Mouse (Mus musculus) heart, postnatal 0 days (tissue): ENCODE measurements at regions not wholly inside any gene's neighbourhood (a gene's known extent, or its start where the extent isn't known, plus 50 kb on each side); places are given as distances from the start of the nearest gene placed in this dataset.

Experiments used
- ATAC-seq: fragments of 200-750 bp; cut with Nextera tagmentation; 2 replicates; pipeline ENCODE4 v1.8.0; 2017; ENCODE audit warnings: low read depth, moderate number of reproducible peaks, moderate library complexity; ENCODE audit not compliant: insufficient read depth
- DNase-seq: peaks from one replicate; pipeline ENCODE4 v3.0.0-alpha.2; 2016; ENCODE audit warnings: low spot score
- H3K27ac ChIP-seq: fragments of 300-500 bp; sonication (generic); 2 replicates; pipeline ENCODE4 v1.5.1; 2014; ENCODE audit warnings: low read depth, mild to moderate bottlenecking
- H3K27me3 ChIP-seq: fragments of 300-500 bp; sonication (generic); 2 replicates; pipeline ENCODE4 v1.6.1; 2014; ENCODE audit warnings: low read length, mixed read lengths; ENCODE audit not compliant: control insufficient read depth, insufficient read depth
- H3K36me3 ChIP-seq: fragments of 300-500 bp; sonication (generic); replicated peaks from 2 replicates; pipeline ENCODE4 v1.6.1; 2014; ENCODE audit warnings: low read length, mixed read lengths; ENCODE audit not compliant: control insufficient read depth, insufficient read depth
- H3K4me1 ChIP-seq: fragments of 300-500 bp; sonication (generic); 2 replicates; pipeline ENCODE4 v1.6.1; 2014; ENCODE audit warnings: antibody characterized with exemption; ENCODE audit not compliant: control insufficient read depth, insufficient read depth
- H3K4me2 ChIP-seq: fragments of 300-500 bp; sonication (generic); 2 replicates; pipeline ENCODE4 v1.6.1; 2014; ENCODE audit warnings: low read depth, mild to moderate bottlenecking, low read length, moderate library complexity
- H3K4me3 ChIP-seq: fragments of 300-500 bp; sonication (generic); 2 replicates; pipeline ENCODE4 v1.5.1; 2014; ENCODE audit warnings: low read depth, low read length
- H3K9ac ChIP-seq: fragments of 300-500 bp; sonication (generic); replicated peaks from 2 replicates; pipeline ENCODE4 v1.6.1; 2014; ENCODE audit warnings: low read depth, low read length, mixed read lengths
- H3K9me3 ChIP-seq: fragments of 300-500 bp; sonication (generic); replicated peaks from 2 replicates; pipeline ENCODE4 v1.6.1; 2016; ENCODE audit warnings: low read length; ENCODE audit not compliant: control insufficient read depth
- CTCF ChIP-seq: IDR thresholded peaks from 2 replicates; pipeline ENCODE4 v1.5.1; 2016; ENCODE audit warnings: antibody characterized with exemption, control low read depth, low read depth
- EP300 ChIP-seq: IDR thresholded peaks from 2 replicates; pipeline ENCODE4 v1.6.1; 2016; ENCODE audit warnings: antibody characterized with exemption, low read depth
- WGBS: fragments of 180-500 bp; shearing (Covaris S2); extraction: QIAGEN DNeasy Blood & Tissue Kit; methylation state at CpG from one replicate; pipeline ENCODE4 v1.1.7; 2014; 5-methylcytosine and 5-hydroxymethylcytosine counted together

GRCm38 (mm10) chr6:112207229-112207628, 66.3 kb upstream of the Lmcd1 start:
- no peak for ATAC-seq
- WGBS, result 16% methylated on average over 5 of the region's 5 CpGs
- TF ChIP-seq CTCF (peak; percentile 94), EP300 (no peak)

GRCm38 (mm10) chr6:112210238-112210950, 63.2 kb upstream of the Lmcd1 start:
- Histone ChIP-seq H3K4me2 (no peak overlapping the region), H3K9ac (no peak overlapping the region)
- TF ChIP-seq EP300 (peak; percentile 32; the same call in 1 of the 2 replicates), CTCF (peak; percentile 27)

More at GRCm38 (mm10) chr6:112207229-112207628, 66.3 kb upstream of the Lmcd1 start:
- Histone ChIP-seq H3K9ac (no peak overlapping the region), H3K4me2 (no peak overlapping the region), H3K36me3 (no peaks in the 10 kb centered on the region), H3K27me3 (no peaks in the 10 kb centered on the region), H3K9me3 (no peaks in the 10 kb centered on the region), H3K4me3 (no peak overlapping the region), H3K4me1 (0 out of 2 replicates have a peak, but pooled peaks cover 5% of the 10 kb centered on the region), H3K27ac (no peak overlapping the region)
- DNase-seq, result peak; percentile 74

GRCm38 (mm10) chr6:112216868-112217267, 56.7 kb upstream of the Lmcd1 start:
- no peak for ATAC-seq
- Histone ChIP-seq H3K4me3 (no peak overlapping the region), H3K36me3 (no peaks in the 10 kb centered on the region), H3K27me3 (no peaks in the 10 kb centered on the region), H3K4me1 (no peaks in the 10 kb centered on the region), H3K27ac (no peak overlapping the region), H3K9me3 (no peaks in the 10 kb centered on the region), H3K4me2 (no peak overlapping the region), H3K9ac (no peak overlapping the region)
- TF ChIP-seq CTCF (no peak), EP300 (no peak)
- 74% methylated on average over 3 of the region's 3 CpGs for WGBS
- DNase-seq, result no peak

More at GRCm38 (mm10) chr6:112210238-112210950, 63.2 kb upstream of the Lmcd1 start:
- peak; percentile 68 for DNase-seq
- no peak overlapping the region for H3K4me3 ChIP-seq
- no peaks in the 10 kb centered on the region for H3K36me3 ChIP-seq
- peak; percentile 89 for ATAC-seq
- H3K9me3 ChIP-seq, result no peaks in the 10 kb centered on the region
- no peaks in the 10 kb centered on the region for H3K27me3 ChIP-seq
- WGBS, result 36% methylated on average over 8 of the region's 8 CpGs
- peak overlapping the region; percentile 71 for H3K27ac ChIP-seq
- H3K4me1 ChIP-seq, result 0 out of 2 replicates have a peak, but pooled peaks cover 5% of the 10 kb centered on the region

GRCm38 (mm10) chr6:112218248-112218647, 55.3 kb upstream of the Lmcd1 start:
- no peak for DNase-seq
- Histone ChIP-seq H3K27ac (no peak overlapping the region), H3K9me3 (no peaks in the 10 kb centered on the region), H3K4me2 (no peak overlapping the region), H3K4me3 (no peak overlapping the region), H3K27me3 (no peaks in the 10 kb centered on the region), H3K9ac (no peak overlapping the region), H3K36me3 (no peaks in the 10 kb centered on the region), H3K4me1 (no peaks in the 10 kb centered on the region)
- WGBS, result 76% methylated on average over 1 of the region's 1 CpGs
- TF ChIP-seq EP300 (no peak), CTCF (no peak)
- no peak for ATAC-seq

- Histone ChIP-seq H3K4me1 (no peaks in the 10 kb centered on the region), H3K9ac (no peak overlapping the region), H3K27ac (no peak overlapping the region), H3K36me3 (no peaks in the 10 kb centered on the region), H3K4me2 (no peak overlapping the region), H3K9me3 (no peaks in the 10 kb centered on the region), H3K27me3 (no peaks in the 10 kb centered on the region), H3K4me3 (no peak overlapping the region)
- WGBS, result 57% methylated on average over 7 of the region's 7 CpGs
- ATAC-seq (peak; percentile 39; the same call in 1 of the 2 replicates), DNase-seq (no peak)
- no peak for TF ChIP-seq EP300
Measured at GRCm38 (mm10) chr6:112219641-112220040, 53.9 kb upstream of the Lmcd1 start.

GRCm38 (mm10) chr6:112220149-112220548, 53.4 kb upstream of the Lmcd1 start:
- DNase-seq, result no peak
- no peak overlapping the region for H3K9ac ChIP-seq
- H3K27me3 ChIP-seq, result no peaks in the 10 kb centered on the region
- TF ChIP-seq CTCF (no peak), EP300 (no peak)
- H3K9me3 ChIP-seq, result no peaks in the 10 kb centered on the region
- H3K4me2 ChIP-seq, result no peak overlapping the region
- H3K36me3 ChIP-seq, result no peaks in the 10 kb centered on the region
- H3K27ac ChIP-seq, result no peak overlapping the region
- H3K4me3 ChIP-seq, result no peak overlapping the region
- no peaks in the 10 kb centered on the region for H3K4me1 ChIP-seq
- 74% methylated on average over 3 of the region's 3 CpGs for WGBS
- ATAC-seq, result no peak
